Mouse (Mus musculus) gastrocnemius, adult 2 months (tissue): ENCODE data around the gene Sec63. TPM values are rescaled to one million over a fixed set of nuclear protein-coding genes. Genes with fewer than 3 reads are reported as not detected.
A peak's percentile ranks its signal among the peaks of the same experiment; 100 is the strongest.

Source experiments
- DNase-seq: peaks from one replicate; pipeline ENCODE4 v3.0.0; 2022
- H3K27ac ChIP-seq: fragments of 200-600 bp; 2 replicates; pipeline ENCODE4 v1.8.1; 2022; ENCODE audit warnings: mild to moderate bottlenecking
- H3K4me3 ChIP-seq: fragments of 200-600 bp; 2 replicates; pipeline ENCODE4 v1.8.1; 2022; ENCODE audit warnings: mild to moderate bottlenecking, moderate library complexity
- CTCF ChIP-seq: fragments of 200-600 bp; IDR thresholded peaks from 2 replicates; pipeline ENCODE4 v1.8.1; 2022; ENCODE audit warnings: antibody characterized with exemption, mild to moderate bottlenecking, moderate library complexity
- intact Hi-C: fragments of 180-260 bp; cut with DNase I; formaldehyde crosslinking; loops from one replicate; pipeline ENCODE4 v1.15.1; 2025
- total RNA-seq, 2 experiments: library from RNA; stranded (reverse); gene quantifications; 2 replicates each; pipeline ENCODE4 v1.2.3; 2021

The Sec63 gene
- total RNA-seq, 2 experiments from 2014 or later: 24.1 to 26.2 TPM

GRCm38 (mm10) chr10:42857021-42857420 is 95.7 kb downstream of the Sec63 start:
- intact Hi-C loops: no loop called here
- no peak overlapping the region for H3K4me3 ChIP-seq
- no peak overlapping the region for H3K27ac ChIP-seq
- no peak for DNase-seq
- TF ChIP-seq CTCF: no peak

DNA sequence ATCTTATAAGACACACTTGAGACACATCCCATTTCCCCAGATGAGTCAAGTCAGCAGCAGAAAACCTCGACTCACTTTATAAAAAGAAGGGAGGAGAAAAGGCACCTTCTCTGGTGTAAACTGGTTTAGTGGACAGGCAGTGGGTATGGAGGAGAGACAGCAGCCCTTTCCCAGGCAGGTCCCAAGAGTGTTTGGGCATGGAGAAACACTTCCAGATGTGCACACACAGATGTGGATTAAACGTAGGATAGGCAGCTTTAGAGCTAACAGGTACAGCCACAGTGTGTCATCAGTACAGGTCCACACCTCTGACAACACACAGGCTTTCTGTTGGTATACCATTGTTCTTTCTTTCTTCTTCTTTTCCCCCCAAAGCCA is 98.5 kb downstream of the Sec63 start:
- no peak for TF ChIP-seq CTCF
- intact Hi-C loops: no loop called here
- H3K27ac ChIP-seq: peak overlapping the region; percentile 70; the same call in 1 of the 2 replicates
- no peak overlapping the region for H3K4me3 ChIP-seq
- no peak for DNase-seq

- intact Hi-C loops: no loop called here
- TF ChIP-seq CTCF: no peak
- no peak for DNase-seq
- peak within 1 kb of the TSS; percentile 58 for H3K4me3 ChIP-seq
- H3K27ac ChIP-seq: peak within 1 kb of the TSS; percentile 70
Observed at GRCm38 (mm10) chr10:42860159-42860911, 99.0 kb downstream of the Sec63 start, which contains the start of gene Scml4. TSS of gene Scml4 (plus strand) at chr10:42860370.

- H3K27ac ChIP-seq: peak overlapping the region; percentile 86
- peak overlapping the region; percentile 68 for H3K4me3 ChIP-seq
- no peak for DNase-seq
- intact Hi-C loops: no loop called here
- no peak for TF ChIP-seq CTCF
Observed at GRCm38 (mm10) chr10:42861446-42861845, 100.2 kb downstream of the Sec63 start.

GRCm38 (mm10) chr10:42862102-42862740 is 100.9 kb downstream of the Sec63 start:
- no peak for TF ChIP-seq CTCF
- intact Hi-C loops: no loop called here
- H3K4me3 ChIP-seq: peak overlapping the region; percentile 68
- H3K27ac ChIP-seq: peak overlapping the region; percentile 86
- DNase-seq: peak; percentile 61

DNA sequence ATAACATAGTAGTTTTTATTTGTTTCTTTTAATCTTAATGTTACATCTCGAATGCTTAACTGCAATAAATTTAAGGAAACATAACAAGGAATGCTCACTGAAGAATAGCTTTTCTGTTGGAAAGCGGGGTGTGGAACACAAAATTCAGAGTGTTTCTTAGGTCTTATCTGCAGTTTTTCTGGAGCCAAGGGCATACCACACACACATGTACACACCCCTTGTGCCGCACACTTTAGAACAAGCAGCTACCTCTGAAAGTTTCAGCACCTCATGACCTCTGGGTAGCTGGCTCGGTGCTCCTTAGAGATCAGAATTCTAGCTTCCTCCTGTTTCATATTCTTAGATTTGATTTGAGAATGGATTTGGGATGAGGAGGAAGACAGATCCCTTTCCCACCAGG is 101.5 kb downstream of the Sec63 start:
- Histone ChIP-seq H3K4me3 (peak overlapping the region; percentile 68), H3K27ac (peak overlapping the region; percentile 86)
- DNase-seq: no peak
- TF ChIP-seq CTCF: no peak
- intact Hi-C loops: no loop called here

- TF ChIP-seq CTCF: no peak
Observed at GRCm38 (mm10) chr10:42863621-42864391, 102.5 kb downstream of the Sec63 start.

DNA sequence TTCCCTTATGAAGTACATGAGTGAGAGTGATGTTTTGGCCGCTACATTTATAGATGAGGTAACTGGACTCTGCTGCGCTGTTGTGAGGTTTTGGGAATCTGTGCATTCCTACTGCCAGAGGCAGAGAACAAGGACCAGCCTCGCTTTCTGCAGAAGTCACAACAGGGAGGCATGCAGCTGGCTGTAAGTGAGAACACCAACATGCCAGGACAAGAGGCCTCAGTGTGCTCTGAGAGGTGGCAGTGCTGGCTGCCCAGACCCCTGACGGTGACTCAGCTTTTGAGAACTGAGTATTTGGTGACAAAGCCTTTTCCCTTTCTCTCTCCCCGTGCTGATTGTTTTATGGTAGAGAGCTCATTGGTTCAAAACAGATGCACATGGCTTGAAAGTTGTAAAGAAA is 103.4 kb downstream of the Sec63 start:
- intact Hi-C loops: no loop called here
- H3K27ac ChIP-seq: peak overlapping the region; percentile 86
- H3K4me3 ChIP-seq: peak overlapping the region; percentile 68
- DNase-seq: peak; percentile 40
- no peak for TF ChIP-seq CTCF

More at GRCm38 (mm10) chr10:42863621-42864391, 102.5 kb downstream of the Sec63 start:
- Histone ChIP-seq H3K4me3 (peak overlapping the region; percentile 68), H3K27ac (peak overlapping the region; percentile 86)
- DNase-seq: peak; percentile 46
- intact Hi-C loops: no loop called here

- no peak overlapping the region for H3K4me3 ChIP-seq
- no peak for TF ChIP-seq CTCF
- intact Hi-C loops: no loop called here
- no peak for DNase-seq
- H3K27ac ChIP-seq: no peak overlapping the region
Observed at GRCm38 (mm10) chr10:42868416-42868815, 107.1 kb downstream of the Sec63 start.

DNA sequence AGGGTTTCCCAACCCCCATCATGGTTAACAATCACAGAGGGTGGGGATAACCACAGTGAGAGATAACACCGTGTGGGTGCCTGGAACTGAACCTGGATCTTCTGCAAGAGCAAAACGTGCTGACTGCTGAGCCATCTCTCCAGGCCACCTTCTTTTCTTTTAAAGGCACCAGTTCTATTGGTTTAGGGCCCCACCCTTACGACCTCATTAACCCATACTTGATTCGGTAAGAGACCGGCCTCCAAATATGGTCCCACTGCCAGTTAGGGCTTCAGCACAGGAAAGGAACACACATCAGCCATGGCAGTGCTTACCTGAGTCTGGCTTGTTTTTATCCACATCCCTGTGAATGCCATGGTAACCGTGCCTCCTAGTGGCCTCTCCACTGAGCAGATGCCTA is 108.2 kb downstream of the Sec63 start:
- DNase-seq: no peak
- H3K4me3 ChIP-seq: no peak overlapping the region
- intact Hi-C loops: no loop called here
- no peak overlapping the region for H3K27ac ChIP-seq
- no peak for TF ChIP-seq CTCF

DNA sequence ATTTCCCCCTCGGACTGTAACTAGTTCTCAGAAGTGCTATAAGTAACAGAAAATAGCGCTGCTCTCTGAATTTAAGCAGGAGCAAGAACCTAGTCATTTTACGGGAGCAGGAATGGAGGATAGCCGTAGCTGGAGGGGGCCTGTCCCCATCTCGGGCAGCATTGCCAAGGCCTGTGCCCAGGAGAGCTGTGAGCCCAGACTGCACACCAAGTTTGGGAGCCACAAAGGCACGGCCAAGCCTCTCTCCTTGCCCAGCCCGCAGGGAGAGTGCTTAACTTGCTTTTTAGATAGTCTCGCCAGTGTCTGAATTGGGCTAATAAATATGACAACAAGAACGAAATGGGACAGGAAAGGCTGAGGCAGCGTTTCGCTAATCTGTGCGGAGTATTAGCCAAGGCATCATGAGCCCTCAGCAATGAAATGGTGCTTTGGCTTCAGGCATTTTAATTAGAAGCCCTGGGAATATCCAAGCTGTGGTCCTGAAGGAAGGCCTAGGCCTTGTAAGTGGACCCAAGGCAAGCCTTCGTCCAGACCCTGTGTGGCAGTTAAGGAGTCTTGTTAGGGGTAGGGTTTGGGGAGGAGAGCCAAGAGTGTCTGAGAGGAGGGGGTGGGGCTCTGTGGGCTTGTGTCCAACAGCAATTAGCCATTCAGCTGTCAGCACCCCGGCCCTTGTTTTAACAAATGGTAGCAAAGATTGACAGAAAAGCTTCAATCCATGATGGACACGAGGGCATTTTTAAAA is 111.1 kb downstream of the Sec63 start:
- peak overlapping the region; percentile 51; the same call in 1 of the 2 replicates for H3K27ac ChIP-seq
- TF ChIP-seq CTCF: no peak
- intact Hi-C loops: no loop called here
- peak overlapping the region; percentile 9; the same call in 1 of the 2 replicates for H3K4me3 ChIP-seq
- DNase-seq: peak; percentile 59

DNA sequence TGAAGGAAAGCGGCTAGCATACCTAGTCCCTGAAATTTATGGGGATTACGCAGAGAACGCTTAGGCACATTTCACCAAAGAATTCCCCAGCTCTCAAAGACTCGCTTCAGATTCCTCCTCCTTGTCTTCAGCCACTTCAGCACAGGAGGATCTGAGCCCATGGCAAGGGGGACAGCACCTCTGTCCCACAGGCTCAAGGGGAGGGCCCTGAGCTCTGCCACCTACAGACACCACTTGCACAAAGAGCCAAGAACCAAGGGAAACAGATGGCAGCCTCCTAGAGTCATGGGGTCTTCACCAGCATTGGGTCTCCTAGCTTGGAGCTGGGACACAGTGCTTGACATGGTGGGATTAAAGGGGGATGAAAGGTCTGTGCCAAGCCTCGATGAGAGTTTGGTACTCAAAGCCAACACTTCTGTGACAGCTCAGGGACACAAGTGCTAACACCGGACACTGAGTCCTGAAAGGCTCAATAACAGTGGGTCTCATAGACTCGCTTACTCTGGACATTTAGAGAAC is 111.8 kb downstream of the Sec63 start:
- DNase-seq: no peak
- Histone ChIP-seq H3K27ac (no peak overlapping the region), H3K4me3 (no peak overlapping the region)
- no peak for TF ChIP-seq CTCF
- intact Hi-C loops: no loop called here
